Mouse (Mus musculus): ENCODE data around the gene Pcdh15. TPM values are rescaled to one million over a fixed set of nuclear protein-coding genes. Genes with fewer than 3 reads are reported as not detected.

Gene Pcdh15
- polyA plus RNA-seq (2015; fragmentation: Illumina TruSeq; extraction: RNeasy Lipid Tissue Mini Kit (QIAGEN cat#74804); ENCODE audit: low read depth, low replicate concordance), result 8.6 TPM

DNA sequence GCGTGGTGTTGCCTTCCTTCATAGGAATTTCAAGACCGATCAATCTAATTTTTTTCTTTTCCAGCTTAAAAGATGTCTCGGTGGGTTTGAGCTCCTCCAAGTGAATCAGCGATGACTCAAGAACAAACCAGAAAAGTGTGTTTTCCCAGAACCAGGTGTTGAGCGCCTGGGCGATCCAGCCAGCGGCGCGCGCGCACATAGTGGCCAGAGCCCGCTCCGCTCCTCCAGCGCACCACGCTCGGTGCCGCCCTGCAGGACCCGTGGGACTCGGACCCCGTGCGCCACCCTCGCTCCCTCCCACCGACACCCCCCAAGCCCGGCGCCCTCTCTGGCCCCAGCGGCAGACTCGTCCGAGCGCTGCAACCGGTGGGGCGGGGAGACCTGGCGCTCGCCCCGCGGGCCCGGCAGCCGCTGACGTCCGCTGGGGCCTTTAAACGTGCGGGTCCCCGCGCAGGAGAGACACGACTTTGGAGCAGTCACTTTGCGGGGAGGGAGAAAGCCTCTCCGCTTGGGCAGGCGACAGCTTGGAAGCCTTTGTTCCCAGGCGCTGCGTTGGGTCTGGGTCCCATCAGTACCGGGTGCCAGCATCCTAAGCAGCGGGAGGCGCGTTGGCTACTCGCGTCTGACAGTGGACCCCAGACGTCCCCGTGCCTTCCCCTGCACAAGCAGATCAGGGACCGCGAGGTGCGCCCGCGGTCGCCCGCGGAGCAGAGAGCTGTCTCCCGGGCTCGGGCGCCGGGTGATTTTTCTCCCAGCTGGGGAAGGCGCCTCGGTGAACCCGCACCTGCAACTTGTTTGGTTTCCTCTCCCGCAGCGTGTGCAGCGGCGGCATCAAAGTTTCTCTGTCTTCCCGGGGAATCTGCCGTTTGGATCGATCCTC, at the start of gene Pcdh15:
TSS of gene Pcdh15 (plus strand) at position 377 of the 880 bp plus-strand sequence.

